Comparison of ENCODE assay signal across 18 mouse cellular contexts in the genomic region with DNA sequence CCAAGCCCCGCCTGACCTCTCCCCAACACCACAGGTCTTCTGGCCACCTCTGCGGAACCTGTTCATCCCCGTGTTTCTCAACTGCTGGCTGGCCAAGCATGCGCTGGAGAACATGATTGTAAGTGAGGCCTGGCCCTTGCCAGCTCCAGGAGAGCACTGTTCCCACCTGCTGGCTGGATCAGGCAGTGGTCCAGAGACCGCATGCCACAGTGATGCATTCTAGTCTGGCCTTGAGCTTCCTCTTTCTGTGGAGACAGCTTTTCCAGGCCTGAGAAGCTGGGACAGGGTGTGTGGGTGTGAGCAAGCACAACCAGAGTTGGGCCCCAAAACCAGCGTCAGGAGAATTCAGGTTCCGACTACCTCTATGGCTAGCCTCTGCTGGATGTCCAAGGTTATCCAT. TPM values are rescaled to one million over a fixed set of nuclear protein-coding genes. Genes with fewer than 3 reads are reported as not detected.
DNase-seq lines count a peak whose midpoint lies in the region; ATAC-seq and TF ChIP-seq lines count a peak whose summit lies in the region.
"Had no signal": no experiment of that assay in that cellular context is flagged by ENCODE, and none has a peak within 500 bp of the region (broad histone marks: within the 10 kb centered on the region; RNA-seq: fewer than 3 reads in every experiment).

No protein-coding gene starts in this region.

- TF ChIP-seq EP300 in MEL (IDR thresholded peaks at IDR 0.05; ENCODE audit: low read depth in 1 of 2, low read length in 2 of 2), result no peak

- no peak overlapping the region for H3K4me2 ChIP-seq in intestine, postnatal 0 days (replicated peaks; ENCODE audit: low read depth)
- no peak overlapping the region for H3K4me2 ChIP-seq in intestine, embryonic 15.5 days (replicated peaks)
- H3K4me2 ChIP-seq in forebrain, embryonic 12.5 days, result no peak overlapping the region
- H3K4me2 ChIP-seq: embryonic facial prominence, embryonic 15.5 days; heart, embryonic 12.5 days had no signal

- no peak overlapping the region for H3K27ac ChIP-seq in intestine, postnatal 0 days (ENCODE audit: low read depth, low read length)
- no peak overlapping the region for H3K27ac ChIP-seq in intestine, embryonic 15.5 days
- H3K27ac ChIP-seq in MEL (ENCODE audit: control insufficient read depth, low read depth, low read length), result no peak overlapping the region
- no peak overlapping the region for H3K27ac ChIP-seq in forebrain, embryonic 12.5 days
- H3K27ac ChIP-seq: embryonic facial prominence, embryonic 15.5 days; hindbrain, embryonic 10.5 days; midbrain, embryonic 10.5 days had no signal

- H3K79me2 ChIP-seq in MEL (ENCODE audit: control insufficient read depth, insufficient read depth, low read length, poor library complexity), result no peaks in the 10 kb centered on the region

- no peaks in the 10 kb centered on the region for H3K4me1 ChIP-seq in intestine, postnatal 0 days (replicated peaks; ENCODE audit: control insufficient read depth, insufficient read depth, low read length)
- no peaks in the 10 kb centered on the region for H3K4me1 ChIP-seq in intestine, embryonic 15.5 days (replicated peaks)
- H3K4me1 ChIP-seq in MEL (ENCODE audit: control insufficient read depth in 1 of 2, insufficient read depth in 2 of 2, low read length in 2 of 2), result no peaks in the 10 kb centered on the region
- no peaks in the 10 kb centered on the region for H3K4me1 ChIP-seq in forebrain, embryonic 12.5 days
- H3K4me1 ChIP-seq: embryonic facial prominence, embryonic 15.5 days; heart, embryonic 12.5 days had no signal

- H3K36me3 ChIP-seq in intestine, postnatal 0 days (ENCODE audit: control insufficient read depth, insufficient read depth), result no peaks in the 10 kb centered on the region
- no peaks in the 10 kb centered on the region for H3K36me3 ChIP-seq in intestine, embryonic 15.5 days
- H3K36me3 ChIP-seq in MEL (ENCODE audit: control insufficient read depth in 1 of 2, insufficient read depth in 2 of 2, low read length in 2 of 2), result no peaks in the 10 kb centered on the region
- no peaks in the 10 kb centered on the region for H3K36me3 ChIP-seq in forebrain, embryonic 12.5 days (replicated peaks)
- H3K36me3 ChIP-seq: embryonic facial prominence, embryonic 15.5 days; heart, embryonic 12.5 days; hindbrain, embryonic 10.5 days; midbrain, embryonic 10.5 days had no signal

- H3K9ac ChIP-seq in intestine, postnatal 0 days (ENCODE audit: low read depth, low read length), result no peak overlapping the region
- H3K9ac ChIP-seq in intestine, embryonic 15.5 days, result no peak overlapping the region
- H3K9ac ChIP-seq in MEL (ENCODE audit: control insufficient read depth, low read depth, low read length, poor library complexity, severe bottlenecking), result no peak overlapping the region
- no peak overlapping the region for H3K9ac ChIP-seq in forebrain, embryonic 12.5 days
- H3K9ac ChIP-seq: embryonic facial prominence, embryonic 15.5 days; heart, embryonic 12.5 days had no signal

- 71% methylated on average over 7 of the region's 7 CpGs for WGBS in intestine, postnatal 0 days
- 83% methylated on average over 7 of the region's 7 CpGs for whole genome bisulfite sequencing in intestine, embryonic 15.5 days
- 85% methylated on average over 7 of the region's 7 CpGs for WGBS in forebrain, embryonic 12.5 days

- no peak; the same call in 1 of the 2 replicates for TF ChIP-seq RAD21 in MEL (IDR thresholded peaks at IDR 0.05; ENCODE audit: low read depth, low read length)

- TF ChIP-seq POLR2A in MEL (IDR thresholded peaks at IDR 0.05; ENCODE audit: control insufficient read depth in 1 of 2, insufficient read depth in 1 of 2, low read depth in 1 of 2, low read length in 2 of 2, poor library complexity in 1 of 2), result no peak

- H3K4me3 ChIP-seq in intestine, postnatal 0 days (ENCODE audit: low read depth, low read length), result no peak overlapping the region
- no peak overlapping the region for H3K4me3 ChIP-seq in intestine, embryonic 15.5 days (replicated peaks)
- H3K4me3 ChIP-seq in MEL (ENCODE audit: control insufficient read depth in 1 of 2, insufficient read depth in 1 of 2, low read depth in 2 of 2, low read length in 2 of 2), result no peak overlapping the region
- no peak overlapping the region for H3K4me3 ChIP-seq in forebrain, embryonic 12.5 days (replicated peaks)
- H3K4me3 ChIP-seq: embryonic facial prominence, embryonic 15.5 days; heart, embryonic 12.5 days; hindbrain, embryonic 10.5 days; midbrain, embryonic 10.5 days; myocyte had no signal

- H3K27me3 ChIP-seq in intestine, postnatal 0 days (replicated peaks; ENCODE audit: control insufficient read depth, insufficient read depth, low read length), result no peaks in the 10 kb centered on the region
- H3K27me3 ChIP-seq in intestine, embryonic 15.5 days (replicated peaks), result no peaks in the 10 kb centered on the region
- H3K27me3 ChIP-seq in MEL (ENCODE audit: control insufficient read depth in 1 of 2, insufficient read depth in 2 of 2, low read length in 2 of 2), result no peaks in the 10 kb centered on the region
- no peaks in the 10 kb centered on the region for H3K27me3 ChIP-seq in forebrain, embryonic 12.5 days
- H3K27me3 ChIP-seq: embryonic facial prominence, embryonic 15.5 days had no signal

- no peak for ATAC-seq in intestine, postnatal 0 days
- ATAC-seq in intestine, embryonic 15.5 days, result no peak
- no peak for ATAC-seq in forebrain, embryonic 12.5 days (ENCODE audit: low FRiP score)
- ATAC-seq: CD4-positive, CD25-positive, alpha-beta regulatory T cell, adult 4 months; forebrain, embryonic 14.5 days had no signal

- DNase-seq in MEL (ENCODE audit: low read depth, low spot score), result peak; percentile 47
- peak; percentile 76 for DNase-seq in brain, adult 2 months (ENCODE audit: low read depth, low spot score)
- peak; percentile 64 to 70 for DNase-seq in cerebellum, postnatal 36 days
- DNase-seq in retina, embryonic 14.5 days (ENCODE audit: low spot score), result no peak
- DNase-seq: gastrocnemius, postnatal 14 days; kidney, adult 11 months had no signal

- no peaks in the 10 kb centered on the region for H3K9me3 ChIP-seq in intestine, postnatal 0 days (ENCODE audit: control insufficient read depth)
- H3K9me3 ChIP-seq in intestine, embryonic 15.5 days, result no peaks in the 10 kb centered on the region
- no peaks in the 10 kb centered on the region for H3K9me3 ChIP-seq in MEL (replicated peaks; ENCODE audit: insufficient read depth, low read length)
- no peaks in the 10 kb centered on the region for H3K9me3 ChIP-seq in forebrain, embryonic 12.5 days
- H3K9me3 ChIP-seq: embryonic facial prominence, embryonic 15.5 days; heart, embryonic 12.5 days; hindbrain, embryonic 10.5 days; midbrain, embryonic 10.5 days had no signal

- peak; percentile 35; the same call in 1 of the 2 replicates for TF ChIP-seq CTCF in intestine, postnatal 0 days (IDR thresholded peaks at IDR 0.05; ENCODE audit: low read depth)
- TF ChIP-seq CTCF in MEL (IDR thresholded peaks at IDR 0.05 in 2 of 3, conservative IDR thresholded peaks at IDR 0.05 in 1 of 3; ENCODE audit: control insufficient read depth in 1 of 3, insufficient read depth in 1 of 3, low read depth in 2 of 3, low read length in 3 of 3, poor library complexity in 1 of 3, severe bottlenecking in 1 of 3), result peak in 1 of 3 experiments; percentile 11; a peak in 1 of 6 replicates

TF ChIP-seq in MEL, 35 proteins besides CTCF, POLR2A, EP300 and RAD21:
- peak; percentile 9; the same call in 1 of the 2 replicates for TF ChIP-seq SMC3 (IDR thresholded peaks at IDR 0.05; ENCODE audit: low read depth, low read length)
- TF ChIP-seq KAT2A (conservative IDR thresholded peaks at IDR 0.05; ENCODE audit: low read depth, low read length), result no peak

RNA-seq across cellular contexts. Expression of a gene that starts 28.9 kb away (rescaled TPM):
- polyA plus RNA-seq in intestine, postnatal 0 days (2015; fragmentation: Nextera tagmentation; extraction: Ambion mirVana), result 0.18 TPM in 2 replicates
- polyA plus RNA-seq in intestine, embryonic 15.5 days (2015; fragmentation: Nextera tagmentation; extraction: Ambion mirVana), result 0.53 and 0.67 TPM in 2 replicates
- not detected in 2 replicates for total RNA-seq in MEL (2012; rRNA removed)
- not detected for polyA plus RNA-seq in MEL (2012; ENCODE audit: insufficient read depth in 1 of 2, insufficient read length in 2 of 2, low read depth in 1 of 2, low replicate concordance in 2 of 2, missing spikeins in 1 of 2)
- 1.6 and 2.0 TPM in 2 replicates for polyA plus RNA-seq in forebrain, embryonic 12.5 days (2016; fragmentation: Nextera tagmentation; extraction: Ambion mirVana)
- polyA plus RNA-seq: heart, embryonic 12.5 days; myocyte had no signal

RNA-seq across cellular contexts. Expression of a gene that starts 45.4 kb away (rescaled TPM):
- not detected in 2 replicates for polyA plus RNA-seq in intestine, postnatal 0 days (2015; fragmentation: Nextera tagmentation; extraction: Ambion mirVana)
- polyA plus RNA-seq in intestine, embryonic 15.5 days (2015; fragmentation: Nextera tagmentation; extraction: Ambion mirVana), result not detected in 2 replicates
- total RNA-seq in MEL (2012; rRNA removed), result not detected in 2 replicates
- not detected for polyA plus RNA-seq in MEL (2012; ENCODE audit: insufficient read depth in 1 of 2, insufficient read length in 2 of 2, low read depth in 1 of 2, low replicate concordance in 2 of 2, missing spikeins in 1 of 2)
- not detected in 2 replicates for polyA plus RNA-seq in forebrain, embryonic 12.5 days (2016; fragmentation: Nextera tagmentation; extraction: Ambion mirVana)
- total RNA-seq: gastrocnemius, postnatal 14 days had no signal
- polyA plus RNA-seq: embryonic facial prominence, embryonic 15.5 days; forebrain, embryonic 14.5 days; heart, embryonic 12.5 days; hindbrain, embryonic 10.5 days; large intestine, adult 2 months; lung, embryonic 16.5 days; midbrain, embryonic 10.5 days; myocyte had no signal
